Mouse (Mus musculus): ENCODE results near the gene Pld1.
A peak's percentile ranks its signal among the peaks of the same experiment; 100 is the strongest.

Gene Pld1

GRCm38 (mm10) chr3:28165598-28165997 lies 227.1 kb downstream of the Pld1 start:
- DNase-seq = peak; percentile 67

GRCm38 (mm10) chr3:28167796-28168505 lies 229.5 kb downstream of the Pld1 start:
- DNase-seq = no peak

DNA sequence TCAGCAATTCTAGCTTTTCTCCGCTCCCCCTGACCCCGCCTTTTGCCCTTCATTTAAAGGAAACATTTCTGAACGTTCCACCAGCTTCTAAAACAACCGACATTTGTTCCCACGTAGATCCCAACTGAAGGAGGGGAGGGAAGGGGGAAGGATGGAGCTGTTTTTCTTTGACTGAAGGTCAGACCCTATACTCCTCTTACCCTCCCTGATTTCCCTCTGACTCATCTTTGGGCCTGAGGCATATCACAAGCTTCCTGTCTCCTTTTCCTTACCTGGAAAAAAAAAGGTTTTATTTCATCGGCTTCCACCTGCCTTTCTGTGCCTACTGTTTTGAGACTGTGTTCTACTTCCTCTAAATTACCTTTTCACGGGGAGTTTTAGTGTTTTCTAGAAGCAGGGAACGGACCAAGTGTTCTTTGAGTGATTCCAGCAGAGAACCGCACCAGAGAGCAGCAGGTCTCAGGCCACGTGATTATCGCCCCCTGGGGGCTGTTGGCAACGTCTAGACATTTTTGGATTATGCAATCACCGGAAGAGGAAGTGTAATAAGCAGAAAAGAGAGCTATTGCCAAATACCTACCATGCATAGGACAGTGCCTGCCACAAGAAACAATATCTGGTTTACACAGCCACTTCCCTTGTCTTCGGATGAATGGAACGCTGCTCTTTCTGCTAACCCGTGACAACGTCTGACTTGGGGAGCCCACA lies 232.6 kb downstream of the Pld1 start:
- DNase-seq = peak; percentile 87

DNA sequence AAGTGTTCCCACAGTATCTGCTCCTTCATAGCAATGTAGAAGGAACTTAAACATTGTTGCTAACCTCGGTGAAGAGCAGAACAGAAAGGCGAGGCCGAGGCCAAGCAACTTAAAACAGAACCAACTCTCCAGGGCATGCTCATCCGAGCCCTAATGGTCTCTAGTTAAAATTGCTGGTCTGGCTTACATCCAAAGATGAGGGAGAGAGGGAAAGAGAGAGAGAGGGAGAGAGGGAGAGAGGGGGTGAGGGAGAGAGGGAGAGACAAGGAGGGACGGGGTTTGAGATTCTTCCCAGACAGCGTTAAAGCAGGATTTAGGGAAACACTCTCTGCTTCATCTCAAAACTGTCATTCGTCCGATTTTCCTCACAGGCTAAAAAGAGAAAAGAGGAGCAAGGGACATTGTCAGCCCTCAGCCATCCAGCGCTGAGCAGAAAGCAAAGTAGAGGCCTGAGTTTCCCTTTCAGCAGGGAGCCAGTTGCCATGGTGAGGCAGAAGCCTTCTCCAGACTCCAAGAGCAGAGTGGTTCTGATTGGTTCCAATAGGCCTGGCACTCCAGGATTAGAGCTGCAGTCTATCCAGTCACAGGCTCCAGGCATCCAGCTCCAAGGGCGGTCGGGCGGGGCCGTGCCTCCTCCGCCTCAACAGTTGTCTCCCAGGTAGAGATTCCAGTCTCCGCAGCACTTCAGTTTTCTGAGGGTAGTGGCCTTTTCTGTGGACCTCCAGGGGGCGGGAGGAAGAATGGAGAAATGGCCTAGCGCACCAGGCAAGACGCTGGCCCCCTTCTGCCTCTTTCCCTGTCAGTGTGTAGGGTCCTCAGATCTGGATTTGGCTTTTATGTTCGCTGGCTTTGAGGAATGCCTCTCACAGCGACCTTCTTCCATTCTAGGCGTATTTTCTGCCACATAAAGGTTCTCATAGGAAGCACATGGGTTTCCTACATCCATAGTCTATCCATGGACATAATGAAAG lies 237.8 kb downstream of the Pld1 start:
- no peak for DNase-seq

GRCm38 (mm10) chr3:28178333-28178732 lies 239.8 kb downstream of the Pld1 start:
- no peak for DNase-seq

Data from thymus, postnatal 4 days (tissue).